Mouse (Mus musculus) forebrain, embryonic 15.5 days (tissue): ENCODE measurements around the gene Neil3. TPM values are rescaled to one million over a fixed set of nuclear protein-coding genes. Genes with fewer than 3 reads are reported as not detected.
A peak's percentile ranks its signal among the peaks of the same experiment; 100 is the strongest.

Experiments
- ATAC-seq: fragments of 200-750 bp; cut with Nextera tagmentation; replicated peaks from 2 replicates; pipeline ENCODE4 v1.8.0; 2017; ENCODE audit warnings: mild to moderate bottlenecking, moderate TSS enrichment, moderate library complexity
- H3K27ac ChIP-seq: fragments of 300-500 bp; sonication (generic); replicated peaks from 2 replicates; pipeline ENCODE4 v1.5.1; 2015; ENCODE audit warnings: mild to moderate bottlenecking, inconsistent platforms
- H3K27me3 ChIP-seq: fragments of 300-500 bp; sonication (generic); 2 replicates; pipeline ENCODE4 v1.6.1; 2015; ENCODE audit warnings: inconsistent platforms
- H3K36me3 ChIP-seq: fragments of 300-500 bp; sonication (generic); 2 replicates; pipeline ENCODE4 v1.6.1; 2015; ENCODE audit warnings: mild to moderate bottlenecking, inconsistent platforms
- H3K4me1 ChIP-seq: fragments of 300-500 bp; sonication (generic); 2 replicates; pipeline ENCODE4 v1.6.1; 2015; ENCODE audit warnings: inconsistent platforms
- H3K4me2 ChIP-seq: fragments of 300-500 bp; sonication (generic); replicated peaks from 2 replicates; pipeline ENCODE4 v1.6.1; 2015; ENCODE audit warnings: mild to moderate bottlenecking, inconsistent platforms
- H3K4me3 ChIP-seq: fragments of 300-500 bp; sonication (generic); 2 replicates; pipeline ENCODE4 v1.5.1; 2015; ENCODE audit warnings: mild to moderate bottlenecking, inconsistent platforms
- H3K9ac ChIP-seq: fragments of 300-500 bp; sonication (generic); replicated peaks from 2 replicates; pipeline ENCODE4 v1.6.1; 2015; ENCODE audit warnings: mild to moderate bottlenecking, inconsistent platforms
- H3K9me3 ChIP-seq: fragments of 300-500 bp; sonication (generic); 2 replicates; pipeline ENCODE4 v1.6.1; 2016; ENCODE audit warnings: inconsistent platforms
- WGBS: fragments of 180-500 bp; shearing (Covaris S2); methylation state at CpG from one replicate; pipeline ENCODE4 v1.1.7; 2015; ENCODE audit warnings: mixed read lengths; 5-methylcytosine and 5-hydroxymethylcytosine counted together
- polyA plus RNA-seq: library from polyadenylated mRNA; unstranded; fragments of >200 nt; fragmentation: Nextera tagmentation; extraction: Ambion mirVana; gene quantifications from 2 replicates; pipeline ENCODE4 v1.2.1, GENCODE M21; 2015

Gene Neil3
- polyA plus RNA-seq = 16.0 and 17.0 TPM in 2 replicates

GRCm38 (mm10) chr8:53638495-53639171 lies at the start of gene Neil3:
Gene Neil3, minus strand, starts transcription at chr8:53639065.
- Histone ChIP-seq H3K4me1 (peaks cover 16% of the 10 kb centered on the region), H3K4me2 (peak within 1 kb of the TSS; percentile 79), H3K4me3 (peak within 1 kb of the TSS; percentile 48), H3K36me3 (no peaks in the 10 kb centered on the region), H3K9me3 (no peaks in the 10 kb centered on the region), H3K27me3 (no peaks in the 10 kb centered on the region), H3K27ac (no peak within 1 kb of the TSS), H3K9ac (peak within 1 kb of the TSS; percentile 48)
- 1% methylated on average over 26 of the region's 26 CpGs for WGBS
- ATAC-seq = peak; percentile 97

DNA sequence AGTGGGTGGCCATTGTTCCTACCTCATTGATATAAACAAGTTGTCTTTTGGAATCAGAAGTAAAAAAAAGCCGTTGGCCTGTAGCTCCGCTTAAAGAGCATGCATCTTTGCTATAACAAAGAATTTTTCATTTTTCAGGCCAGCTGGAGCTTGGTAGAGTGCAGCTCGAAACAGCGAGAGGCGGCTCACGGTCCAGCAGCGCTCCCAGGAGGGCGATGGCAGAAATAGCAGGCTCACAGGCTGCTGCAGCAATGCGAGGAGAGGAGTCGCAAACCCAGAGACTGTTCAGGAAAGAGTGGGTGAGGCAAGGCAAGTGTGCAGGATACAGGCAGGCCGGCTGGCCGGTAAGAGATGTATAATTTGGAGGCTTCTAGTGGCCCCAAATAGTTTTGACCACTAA lies 42.0 kb upstream of the Neil3 start:
- Histone ChIP-seq H3K9ac (no peak overlapping the region), H3K4me3 (no peak overlapping the region), H3K9me3 (no peaks in the 10 kb centered on the region), H3K4me1 (no peaks in the 10 kb centered on the region), H3K27me3 (no peaks in the 10 kb centered on the region), H3K27ac (no peak overlapping the region), H3K36me3 (no peaks in the 10 kb centered on the region), H3K4me2 (no peak overlapping the region)
- WGBS = 13% methylated on average over 12 of the region's 12 CpGs
- ATAC-seq = peak; percentile 98

GRCm38 (mm10) chr8:53663946-53664345 lies 25.1 kb upstream of the Neil3 start:
- ATAC-seq = no peak
- Histone ChIP-seq H3K9ac (no peak overlapping the region), H3K4me3 (no peak overlapping the region), H3K27ac (no peak overlapping the region), H3K4me1 (no peaks in the 10 kb centered on the region), H3K36me3 (no peaks in the 10 kb centered on the region), H3K9me3 (no peaks in the 10 kb centered on the region), H3K27me3 (no peaks in the 10 kb centered on the region), H3K4me2 (no peak overlapping the region)
- 40% methylated on average over 4 of the region's 4 CpGs for WGBS

DNA sequence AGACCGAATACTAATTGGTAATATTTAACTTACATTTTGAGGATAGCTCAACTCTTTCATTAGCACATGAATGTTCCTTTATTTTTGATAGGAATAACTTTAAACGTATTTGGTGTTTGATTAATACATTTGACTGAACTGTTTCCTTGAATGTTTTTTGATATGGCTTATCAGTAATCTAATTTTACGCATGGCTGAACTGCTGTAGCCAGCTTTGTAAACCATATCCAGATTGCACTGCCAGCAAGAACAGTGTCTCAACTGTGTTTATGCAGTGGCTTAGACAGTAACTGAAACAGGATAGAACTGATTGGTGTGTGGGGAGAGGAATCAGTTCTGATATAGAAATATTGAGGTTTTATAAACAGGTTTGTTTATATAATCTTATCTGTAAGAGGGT lies 22.6 kb upstream of the Neil3 start:
- Histone ChIP-seq H3K27ac (no peak overlapping the region), H3K4me2 (no peak overlapping the region), H3K9me3 (no peaks in the 10 kb centered on the region), H3K9ac (no peak overlapping the region), H3K4me3 (no peak overlapping the region), H3K36me3 (no peaks in the 10 kb centered on the region), H3K4me1 (no peaks in the 10 kb centered on the region), H3K27me3 (no peaks in the 10 kb centered on the region)
- 58% methylated on average over 3 of the region's 3 CpGs for WGBS
- no peak for ATAC-seq

DNA sequence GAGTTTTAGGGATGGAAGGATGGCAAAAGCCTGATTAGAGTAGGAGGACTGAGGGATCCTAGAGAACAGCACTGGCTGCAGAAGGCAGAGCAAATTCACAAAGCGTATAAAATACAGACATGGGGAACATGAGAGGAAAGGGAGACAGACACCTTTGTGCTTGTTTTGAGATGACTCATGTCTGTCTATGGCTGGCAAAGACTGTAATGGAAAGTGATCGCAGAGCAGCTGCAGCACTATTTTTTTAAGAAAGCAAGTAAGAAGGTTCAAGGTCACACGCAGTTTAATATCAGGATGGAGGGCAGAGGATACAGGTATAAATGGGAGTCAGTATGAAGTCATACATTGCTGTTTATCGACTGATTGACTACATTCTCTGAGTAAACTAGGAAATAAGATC lies 8.2 kb downstream of the Neil3 start:
- no peak overlapping the region for H3K4me3 ChIP-seq
- H3K27ac ChIP-seq = no peak overlapping the region
- no peaks in the 10 kb centered on the region for H3K27me3 ChIP-seq
- peaks cover 6% of the 10 kb centered on the region; the same call in 1 of the 2 replicates for H3K4me1 ChIP-seq
- no peak overlapping the region for H3K4me2 ChIP-seq
- peaks cover 5% of the 10 kb centered on the region; the same call in 1 of the 2 replicates for H3K9me3 ChIP-seq
- no peak overlapping the region for H3K9ac ChIP-seq
- 90% methylated on average over 4 of the region's 4 CpGs for WGBS
- no peak for ATAC-seq
- H3K36me3 ChIP-seq = no peaks in the 10 kb centered on the region

DNA sequence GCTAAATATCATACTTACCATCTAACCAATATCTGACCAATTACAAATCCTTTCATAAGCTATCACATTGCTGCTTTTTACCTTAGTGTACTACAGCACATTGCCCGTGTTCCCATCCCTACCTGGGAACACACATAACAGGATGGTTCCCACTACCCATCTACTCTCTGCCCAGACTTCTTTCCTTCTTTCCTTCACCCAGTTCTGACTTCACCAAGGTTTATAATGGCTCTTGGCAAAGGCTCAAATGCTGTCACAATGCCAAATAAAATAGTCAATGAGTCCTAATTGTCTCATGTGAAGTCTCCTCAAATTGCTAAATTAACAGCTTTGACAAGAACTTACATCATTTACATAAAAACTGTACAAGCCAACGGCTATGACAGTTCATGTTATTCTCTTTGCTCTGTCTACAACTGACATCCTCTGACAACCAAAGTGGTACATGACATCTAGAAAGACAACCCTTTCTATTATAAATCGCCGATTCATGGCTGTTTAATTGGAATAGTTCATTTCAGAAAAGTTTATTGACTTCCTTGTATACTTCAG lies 9.9 kb downstream of the Neil3 start:
- no peak overlapping the region for H3K4me3 ChIP-seq
- ATAC-seq = peak; percentile 85
- no peak overlapping the region for H3K9ac ChIP-seq
- H3K4me1 ChIP-seq = 0 out of 2 replicates have a peak, but pooled peaks cover 3% of the 10 kb centered on the region
- no peaks in the 10 kb centered on the region for H3K27me3 ChIP-seq
- no peak overlapping the region for H3K4me2 ChIP-seq
- H3K36me3 ChIP-seq = no peaks in the 10 kb centered on the region
- WGBS = 42% methylated on average over 4 of the region's 4 CpGs
- no peak overlapping the region for H3K27ac ChIP-seq
- peaks cover 5% of the 10 kb centered on the region; the same call in 1 of the 2 replicates for H3K9me3 ChIP-seq

- no peak for ATAC-seq
- no peaks in the 10 kb centered on the region for H3K36me3 ChIP-seq
- WGBS = 91% methylated on average over 3 of the region's 3 CpGs
- no peak overlapping the region for H3K27ac ChIP-seq
- H3K9me3 ChIP-seq = peaks cover 5% of the 10 kb centered on the region; the same call in 1 of the 2 replicates
- no peak overlapping the region for H3K9ac ChIP-seq
- H3K4me2 ChIP-seq = no peak overlapping the region
- H3K4me1 ChIP-seq = no peaks in the 10 kb centered on the region
- H3K4me3 ChIP-seq = no peak overlapping the region
- H3K27me3 ChIP-seq = no peaks in the 10 kb centered on the region
Observed at GRCm38 (mm10) chr8:53623425-53623824, 15.4 kb downstream of the Neil3 start.

GRCm38 (mm10) chr8:53619196-53619595 lies 19.7 kb downstream of the Neil3 start:
- Histone ChIP-seq H3K36me3 (no peaks in the 10 kb centered on the region), H3K27ac (no peak overlapping the region), H3K4me3 (no peak overlapping the region), H3K27me3 (no peaks in the 10 kb centered on the region), H3K4me2 (no peak overlapping the region), H3K9me3 (no peaks in the 10 kb centered on the region), H3K4me1 (no peaks in the 10 kb centered on the region), H3K9ac (no peak overlapping the region)
- 93% methylated on average over 3 of the region's 3 CpGs for WGBS
- ATAC-seq = no peak

DNA sequence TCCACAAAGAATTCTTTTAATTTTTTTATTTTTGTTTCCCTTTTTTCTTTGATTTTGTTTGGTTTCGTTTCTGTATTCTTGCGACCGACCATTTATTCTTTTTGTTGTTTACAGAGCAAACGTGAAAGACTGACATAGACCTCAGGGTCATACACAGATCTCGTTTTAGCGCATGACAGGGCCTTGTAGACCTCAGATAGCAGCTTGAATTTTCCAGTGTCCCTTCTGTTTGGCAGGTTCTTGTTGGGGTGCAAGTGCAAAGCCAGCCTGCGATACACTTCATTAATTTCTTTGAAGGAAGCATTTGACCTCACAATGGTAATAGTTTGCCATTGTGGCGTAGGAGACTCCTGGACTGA lies 24.6 kb downstream of the Neil3 start:
- no peak for ATAC-seq
- 86% methylated on average over 8 of the region's 8 CpGs for WGBS
- no peaks in the 10 kb centered on the region for H3K9me3 ChIP-seq

DNA sequence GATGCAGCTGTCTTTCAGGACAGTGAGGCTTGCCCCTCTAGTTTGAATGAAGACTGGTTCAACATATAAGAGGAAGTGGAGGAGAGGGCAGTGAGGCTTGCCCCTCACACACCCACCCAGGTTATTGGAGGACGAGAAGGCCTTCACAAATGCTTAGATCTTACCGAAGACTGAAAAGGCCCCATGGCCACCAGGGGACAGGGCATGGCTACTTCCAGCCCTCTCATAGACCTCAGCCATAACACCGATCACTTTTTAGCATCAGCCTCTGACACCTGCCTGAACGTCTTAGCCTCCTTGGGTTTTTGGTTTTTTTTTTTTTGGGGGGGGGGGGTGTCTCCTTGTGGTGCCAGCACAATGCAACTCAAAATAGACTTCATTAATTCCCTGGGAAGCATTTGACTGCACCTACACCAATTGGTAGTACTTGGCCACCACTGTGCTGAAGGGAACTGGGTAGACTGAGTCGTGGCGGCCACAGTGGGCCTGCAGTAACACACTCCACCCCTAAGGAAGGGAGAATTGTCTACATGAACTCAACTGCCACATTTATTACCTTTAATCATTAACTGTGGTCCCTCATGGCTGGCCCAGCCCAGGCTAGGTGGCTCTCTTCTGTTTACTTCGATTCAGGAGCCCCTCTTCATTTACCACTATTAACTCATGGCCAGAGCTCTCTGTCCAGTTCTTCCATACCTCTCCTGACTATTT lies 25.1 kb downstream of the Neil3 start:
- Histone ChIP-seq H3K36me3 (no peaks in the 10 kb centered on the region), H3K9ac (no peak overlapping the region), H3K27me3 (no peaks in the 10 kb centered on the region), H3K4me2 (no peak overlapping the region), H3K27ac (no peak overlapping the region), H3K4me3 (no peak overlapping the region), H3K9me3 (no peaks in the 10 kb centered on the region), H3K4me1 (no peaks in the 10 kb centered on the region)
- no peak for ATAC-seq
- WGBS = 95% methylated on average over 7 of the region's 7 CpGs

More for the DNA sequence above, 24.6 kb downstream of the Neil3 start:
- no peak overlapping the region for H3K4me3 ChIP-seq
- no peaks in the 10 kb centered on the region for H3K27me3 ChIP-seq
- no peaks in the 10 kb centered on the region for H3K36me3 ChIP-seq
- no peak overlapping the region for H3K27ac ChIP-seq
- H3K4me2 ChIP-seq = no peak overlapping the region
- H3K4me1 ChIP-seq = no peaks in the 10 kb centered on the region
- H3K9ac ChIP-seq = no peak overlapping the region

- no peak overlapping the region for H3K4me2 ChIP-seq
- H3K27me3 ChIP-seq = no peaks in the 10 kb centered on the region
- no peak for ATAC-seq
- no peaks in the 10 kb centered on the region for H3K9me3 ChIP-seq
- H3K9ac ChIP-seq = no peak overlapping the region
- H3K4me1 ChIP-seq = no peaks in the 10 kb centered on the region
- no peaks in the 10 kb centered on the region for H3K36me3 ChIP-seq
- WGBS = 74% methylated on average over 7 of the region's 7 CpGs
- H3K27ac ChIP-seq = no peak overlapping the region
- no peak overlapping the region for H3K4me3 ChIP-seq
Observed at GRCm38 (mm10) chr8:53612297-53612696, 26.6 kb downstream of the Neil3 start.

DNA sequence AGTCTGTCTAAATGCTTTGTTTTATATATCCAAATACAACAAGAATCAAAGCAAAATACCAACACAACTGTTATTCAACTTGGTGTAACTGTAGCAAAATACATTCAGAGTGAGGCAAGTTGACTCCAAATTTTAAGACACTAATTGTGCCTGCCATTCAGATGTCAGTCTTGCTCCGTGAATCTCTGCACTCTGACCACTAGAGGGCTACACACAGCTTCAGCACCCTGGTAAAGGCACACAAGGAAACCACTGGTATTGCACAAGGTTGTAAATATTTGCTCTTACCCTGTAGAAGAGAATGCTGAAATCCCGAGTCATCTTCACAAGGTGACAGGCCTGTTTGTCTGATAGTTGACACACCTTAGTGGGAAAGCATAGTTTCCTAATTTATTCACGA lies 31.8 kb downstream of the Neil3 start:
- H3K9ac ChIP-seq = no peak overlapping the region
- no peak overlapping the region for H3K27ac ChIP-seq
- no peaks in the 10 kb centered on the region for H3K9me3 ChIP-seq
- no peak overlapping the region for H3K4me3 ChIP-seq
- H3K4me2 ChIP-seq = no peak overlapping the region
- peak; percentile 69; the same call in 1 of the 2 replicates for ATAC-seq
- WGBS = 46% methylated on average over 3 of the region's 3 CpGs
- no peaks in the 10 kb centered on the region for H3K27me3 ChIP-seq
- no peaks in the 10 kb centered on the region for H3K4me1 ChIP-seq
- H3K36me3 ChIP-seq = no peaks in the 10 kb centered on the region
